Mouse (Mus musculus): ENCODE measurements around the gene Traf5. TPM values are rescaled to one million over a fixed set of nuclear protein-coding genes. Genes with fewer than 3 reads are reported as not detected.
A peak's percentile ranks its signal among the peaks of the same experiment; 100 is the strongest.

The Traf5 gene
- polyA plus RNA-seq, 1 experiment = 23.5 TPM

GRCm38 (mm10) chr1:191963413-191963812, 128.9 kb downstream of the Traf5 start:
- no peak overlapping the region for H3K4me3 ChIP-seq (replicated peaks; ENCODE audit: extremely low read depth, low read depth, low read length)
- H3K4me1 ChIP-seq (ENCODE audit: control insufficient read depth, insufficient read depth, low read length) = peaks cover 3% of the 10 kb centered on the region; the same call in 1 of the 2 replicates
- 67% methylated on average over 3 of the region's 3 CpGs for WGBS
- DNase-seq = no peak
- TF ChIP-seq POLR2A (IDR thresholded peaks at IDR 0.05; ENCODE audit: borderline replicate concordance, extremely low read depth, low read depth, low read length) (no peak), CTCF (IDR thresholded peaks at IDR 0.05; ENCODE audit: insufficient read depth, low read length) (no peak)

- no peak for TF ChIP-seq POLR2A (IDR thresholded peaks at IDR 0.05; ENCODE audit: borderline replicate concordance, extremely low read depth, low read depth, low read length)
- no peak for TF ChIP-seq CTCF (IDR thresholded peaks at IDR 0.05; ENCODE audit: insufficient read depth, low read length)
- WGBS = 55% methylated on average over 2 of the region's 2 CpGs
- no peak for DNase-seq
- peaks cover 14% of the 10 kb centered on the region for H3K4me1 ChIP-seq (ENCODE audit: control insufficient read depth, insufficient read depth, low read length)
- no peak overlapping the region for H3K4me3 ChIP-seq (replicated peaks; ENCODE audit: extremely low read depth, low read depth, low read length)
Observed at GRCm38 (mm10) chr1:191960946-191961345, 131.4 kb downstream of the Traf5 start.

- peak overlapping the region; percentile 11 for H3K4me3 ChIP-seq (replicated peaks; ENCODE audit: extremely low read depth, low read depth, low read length)
- peaks cover 21% of the 10 kb centered on the region for H3K4me1 ChIP-seq (ENCODE audit: control insufficient read depth, insufficient read depth, low read length)
- DNase-seq = no peak
- TF ChIP-seq POLR2A (IDR thresholded peaks at IDR 0.05; ENCODE audit: borderline replicate concordance, extremely low read depth, low read depth, low read length) (no peak), CTCF (IDR thresholded peaks at IDR 0.05; ENCODE audit: insufficient read depth, low read length) (no peak)
- 33% methylated on average over 3 of the region's 3 CpGs for WGBS
Observed at GRCm38 (mm10) chr1:191957321-191957720, 135.0 kb downstream of the Traf5 start.

- 54% methylated on average over 2 of the region's 2 CpGs for WGBS
- Histone ChIP-seq H3K4me1 (ENCODE audit: control insufficient read depth, insufficient read depth, low read length) (peaks cover 21% of the 10 kb centered on the region), H3K4me3 (replicated peaks; ENCODE audit: extremely low read depth, low read depth, low read length) (peak overlapping the region; percentile 56)
- TF ChIP-seq POLR2A (IDR thresholded peaks at IDR 0.05; ENCODE audit: borderline replicate concordance, extremely low read depth, low read depth, low read length) = no peak
- no peak for TF ChIP-seq CTCF (IDR thresholded peaks at IDR 0.05; ENCODE audit: insufficient read depth, low read length)
- DNase-seq = no peak
Observed at GRCm38 (mm10) chr1:191956871-191957270, 135.5 kb downstream of the Traf5 start.

GRCm38 (mm10) chr1:191956261-191956660, 136.1 kb downstream of the Traf5 start:
- H3K4me1 ChIP-seq (ENCODE audit: control insufficient read depth, insufficient read depth, low read length) = peaks cover 21% of the 10 kb centered on the region
- 36% methylated on average over 3 of the region's 3 CpGs for WGBS
- DNase-seq = peak; percentile 33
- TF ChIP-seq CTCF (IDR thresholded peaks at IDR 0.05; ENCODE audit: insufficient read depth, low read length) = no peak
- peak; percentile 56; the same call in 1 of the 2 replicates for TF ChIP-seq POLR2A (IDR thresholded peaks at IDR 0.05; ENCODE audit: borderline replicate concordance, extremely low read depth, low read depth, low read length)
- peak overlapping the region; percentile 56 for H3K4me3 ChIP-seq (replicated peaks; ENCODE audit: extremely low read depth, low read depth, low read length)

- TF ChIP-seq POLR2A (IDR thresholded peaks at IDR 0.05; ENCODE audit: borderline replicate concordance, extremely low read depth, low read depth, low read length) = peak; percentile 44; the same call in 1 of the 2 replicates
- no peak for TF ChIP-seq CTCF (IDR thresholded peaks at IDR 0.05; ENCODE audit: insufficient read depth, low read length)
- WGBS = 33% methylated on average over 3 of the region's 3 CpGs
- no peak overlapping the region for H3K4me3 ChIP-seq (replicated peaks; ENCODE audit: extremely low read depth, low read depth, low read length)
- peak; percentile 33 for DNase-seq
- peaks cover 24% of the 10 kb centered on the region for H3K4me1 ChIP-seq (ENCODE audit: control insufficient read depth, insufficient read depth, low read length)
Observed at GRCm38 (mm10) chr1:191955101-191955500, 137.3 kb downstream of the Traf5 start.

- no peak for DNase-seq
- TF ChIP-seq POLR2A (IDR thresholded peaks at IDR 0.05; ENCODE audit: borderline replicate concordance, extremely low read depth, low read depth, low read length) (no peak), CTCF (IDR thresholded peaks at IDR 0.05; ENCODE audit: insufficient read depth, low read length) (no peak)
- WGBS = 90% methylated on average over 11 of the region's 11 CpGs
- Histone ChIP-seq H3K4me1 (ENCODE audit: control insufficient read depth, insufficient read depth, low read length) (peaks cover 20% of the 10 kb centered on the region), H3K4me3 (replicated peaks; ENCODE audit: extremely low read depth, low read depth, low read length) (no peak overlapping the region)
Observed at GRCm38 (mm10) chr1:191952733-191953335, 139.5 kb downstream of the Traf5 start.

- no peak for DNase-seq
- peaks cover 10% of the 10 kb centered on the region for H3K4me1 ChIP-seq (ENCODE audit: control insufficient read depth, insufficient read depth, low read length)
- TF ChIP-seq CTCF (IDR thresholded peaks at IDR 0.05; ENCODE audit: insufficient read depth, low read length) = no peak
- no peak for TF ChIP-seq POLR2A (IDR thresholded peaks at IDR 0.05; ENCODE audit: borderline replicate concordance, extremely low read depth, low read depth, low read length)
- WGBS = 62% methylated on average over 2 of the region's 2 CpGs
- H3K4me3 ChIP-seq (replicated peaks; ENCODE audit: extremely low read depth, low read depth, low read length) = no peak overlapping the region
Observed at GRCm38 (mm10) chr1:191950611-191951010, 141.7 kb downstream of the Traf5 start.

GRCm38 (mm10) chr1:191948600-191948999, 143.8 kb downstream of the Traf5 start:
- WGBS = 49% methylated on average over 8 of the region's 8 CpGs

GRCm38 (mm10) chr1:191947796-191948195, 144.6 kb downstream of the Traf5 start:
- 71% methylated on average over 8 of the region's 8 CpGs for WGBS
- peaks cover 10% of the 10 kb centered on the region for H3K4me1 ChIP-seq (ENCODE audit: control insufficient read depth, insufficient read depth, low read length)
- no peak for DNase-seq
- no peak overlapping the region for H3K4me3 ChIP-seq (replicated peaks; ENCODE audit: extremely low read depth, low read depth, low read length)
- TF ChIP-seq POLR2A (IDR thresholded peaks at IDR 0.05; ENCODE audit: borderline replicate concordance, extremely low read depth, low read depth, low read length) (no peak), CTCF (IDR thresholded peaks at IDR 0.05; ENCODE audit: insufficient read depth, low read length) (no peak)

More at GRCm38 (mm10) chr1:191948600-191948999, 143.8 kb downstream of the Traf5 start:
- TF ChIP-seq CTCF (IDR thresholded peaks at IDR 0.05; ENCODE audit: insufficient read depth, low read length) (no peak), POLR2A (IDR thresholded peaks at IDR 0.05; ENCODE audit: borderline replicate concordance, extremely low read depth, low read depth, low read length) (no peak)
- H3K4me3 ChIP-seq (replicated peaks; ENCODE audit: extremely low read depth, low read depth, low read length) = no peak overlapping the region
- peaks cover 7% of the 10 kb centered on the region for H3K4me1 ChIP-seq (ENCODE audit: control insufficient read depth, insufficient read depth, low read length)
- DNase-seq = no peak

Other genes starting within 250 kb of the Traf5 start
- 23.9 and 28.3 TPM in 2 replicates for gene Slc30a1, start 185.8 kb downstream of the Traf5 start, polyA plus RNA-seq (2012; rRNA removed)
- gene Rd3, start 115.2 kb downstream of the Traf5 start, polyA plus RNA-seq (2012; rRNA removed) = 3.9 and 9.5 TPM in 2 replicates
- gene Rcor3, start 45.5 kb upstream of the Traf5 start, polyA plus RNA-seq (2012; rRNA removed) = 31.4 and 35.2 TPM in 2 replicates
- gene Kcnh1, start 98.2 kb upstream of the Traf5 start, polyA plus RNA-seq (2012; rRNA removed) = 1.7 and 1.9 TPM in 2 replicates